Mouse (Mus musculus): ENCODE measurements around the gene Hgf. TPM values are rescaled to one million over a fixed set of nuclear protein-coding genes. Genes with fewer than 3 reads are reported as not detected.

Hgf gene
- polyA plus RNA-seq, 1 experiment from 2014 or later: 2.4 TPM

Other genes with a start within 250 kb of the Hgf start
- gene Gm28710, start 238.3 kb downstream of the Hgf start, polyA plus RNA-seq (2015; fragmentation: Nextera tagmentation; extraction: Ambion mirVana): not detected in 2 replicates

Data from kidney, embryonic 16.5 days (tissue).